Mouse (Mus musculus) brain, embryonic 14.5 days (tissue): ENCODE results near the gene Gm13083.
"Not testable (repeated sequence)": the region's sequence is repeated elsewhere in the genome, so short reads cannot be mapped to it uniquely, and the experiment has no call there.

Experiments
- CTCF ChIP-seq: fragments of 200-500 bp; IDR thresholded peaks from 2 replicates; pipeline ENCODE4 v1.5.1; 2012; ENCODE audit warnings: inconsistent platforms, mild to moderate bottlenecking, moderate library complexity, borderline replicate concordance; ENCODE audit not compliant: insufficient read depth, insufficient read length; ENCODE audit errors: extremely low read depth
- POLR2A ChIP-seq: fragments of 200-500 bp; IDR thresholded peaks from 2 replicates; pipeline ENCODE4 v1.6.1; 2012; ENCODE audit warnings: mild to moderate bottlenecking, inconsistent platforms, borderline replicate concordance; ENCODE audit not compliant: poor library complexity, insufficient read depth, insufficient read length, severe bottlenecking; ENCODE audit errors: extremely low read depth

GRCm38 (mm10) chr4:143614703-143615102, at the start of gene Gm13083:
- not testable (repeated sequence) for TF ChIP-seq CTCF, POLR2A
